Mouse (Mus musculus) heart, embryonic 14.5 days (tissue): ENCODE results near the gene Plagl1. TPM values are rescaled to one million over a fixed set of nuclear protein-coding genes. Genes with fewer than 3 reads are reported as not detected.
A peak's percentile ranks its signal among the peaks of the same experiment; 100 is the strongest.

Source experiments
- ATAC-seq: fragments of 200-750 bp; cut with Nextera tagmentation; 2 replicates; pipeline ENCODE4 v1.8.0; 2017; ENCODE audit warnings: low read depth, moderate TSS enrichment; ENCODE audit not compliant: insufficient number of reproducible peaks, insufficient read depth, low FRiP score
- H3K27ac ChIP-seq, 2 experiments: fragments of 200-500 bp in 1 of 2; fragments of 300-500 bp in 1 of 2; sonication (generic) in 1 of 2; replicated peaks in 1 of 2; 2 replicates each; pipeline ENCODE4 v1.5.1; 2012 to 2014; ENCODE audit warnings: low read depth in 2 of 2, low read length in 2 of 2, control low read depth in 1 of 2, mild to moderate bottlenecking in 1 of 2, mixed read lengths in 1 of 2; ENCODE audit not compliant: control insufficient read depth in 1 of 2, insufficient read depth in 1 of 2
- H3K27me3 ChIP-seq: fragments of 300-500 bp; sonication (generic); 2 replicates; pipeline ENCODE4 v1.6.1; 2014; ENCODE audit warnings: mild to moderate bottlenecking, low read length, control low read depth; ENCODE audit not compliant: control insufficient read depth, insufficient read depth
- H3K36me3 ChIP-seq: fragments of 300-500 bp; sonication (generic); 2 replicates; pipeline ENCODE4 v1.6.1; 2014; ENCODE audit warnings: mild to moderate bottlenecking, control low read depth, low read length, mixed read lengths; ENCODE audit not compliant: control insufficient read depth, insufficient read depth
- H3K4me1 ChIP-seq, 2 experiments: fragments of 200-500 bp in 1 of 2; fragments of 300-500 bp in 1 of 2; sonication (generic) in 1 of 2; 2 replicates each; pipeline ENCODE4 v1.6.1; 2012 to 2014; ENCODE audit warnings: low read length in 2 of 2, control low read depth in 1 of 2, mixed read lengths in 1 of 2; ENCODE audit not compliant: control insufficient read depth in 2 of 2, insufficient read depth in 2 of 2
- H3K4me2 ChIP-seq: fragments of 300-500 bp; sonication (generic); 2 replicates; pipeline ENCODE4 v1.6.1; 2014; ENCODE audit warnings: mild to moderate bottlenecking, low read length
- H3K4me3 ChIP-seq, 2 experiments: fragments of 200-500 bp in 1 of 2; fragments of 300-500 bp in 1 of 2; sonication (generic) in 1 of 2; 2 replicates each; pipeline ENCODE4 v1.5.1; 2012 to 2014; ENCODE audit warnings: low read length in 2 of 2, mild to moderate bottlenecking in 2 of 2, control low read depth in 1 of 2, low read depth in 1 of 2, moderate library complexity in 1 of 2; ENCODE audit not compliant: control insufficient read depth in 1 of 2, insufficient read depth in 1 of 2
- H3K9ac ChIP-seq: fragments of 300-500 bp; sonication (generic); 2 replicates; pipeline ENCODE4 v1.6.1; 2014; ENCODE audit warnings: mild to moderate bottlenecking, low read length
- H3K9me3 ChIP-seq: fragments of 300-500 bp; sonication (generic); 2 replicates; pipeline ENCODE4 v1.6.1; 2016; ENCODE audit warnings: low read length, control low read depth; ENCODE audit not compliant: control insufficient read depth
- WGBS: fragments of 180-500 bp; shearing (Covaris S2); extraction: QIAGEN DNeasy Blood & Tissue Kit; methylation state at CpG from one replicate; pipeline ENCODE4 v1.1.7; 2014; 5-methylcytosine and 5-hydroxymethylcytosine counted together
- polyA plus RNA-seq: library from polyadenylated mRNA; unstranded; fragments of >200 nt; fragmentation: Nextera tagmentation; extraction: Ambion mirVana; gene quantifications from 2 replicates; pipeline ENCODE4 v1.2.1, GENCODE M21; 2014

Plagl1 gene
- polyA plus RNA-seq, 1 experiment from 2014 or later = 279 TPM

DNA sequence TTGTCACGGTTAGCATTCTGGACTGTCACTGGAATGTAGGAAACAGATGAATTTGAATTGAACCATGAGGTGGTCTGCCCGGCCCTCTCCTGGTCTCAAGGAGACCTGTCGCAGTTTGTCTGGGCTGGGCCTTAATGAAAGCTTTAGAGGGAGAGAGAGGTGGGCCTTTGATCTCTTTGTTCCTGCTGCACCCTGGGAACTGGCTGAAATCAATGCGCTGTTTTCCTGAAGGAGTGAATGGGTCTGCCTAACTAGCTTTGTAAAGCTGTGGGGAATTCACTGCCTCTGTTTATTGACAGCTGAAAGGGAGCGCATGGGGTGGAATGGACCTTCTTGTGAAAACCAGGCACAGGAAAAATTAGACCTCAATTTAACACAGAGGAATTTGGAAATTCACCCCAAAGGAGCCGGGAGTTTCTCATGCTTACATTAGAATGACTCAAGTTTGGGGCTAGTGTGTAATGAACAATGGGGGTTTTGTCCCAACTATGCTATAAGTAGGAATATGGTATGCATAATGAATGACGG, 47.8 kb downstream of the Plagl1 start:
- no peak overlapping the region for H3K4me2 ChIP-seq
- no peak overlapping the region for H3K4me3 ChIP-seq
- no peaks in the 10 kb centered on the region for H3K9me3 ChIP-seq
- peaks cover 18 to 61% of the 10 kb centered on the region in 2 experiments for H3K4me1 ChIP-seq
- ATAC-seq = no peak
- H3K9ac ChIP-seq = no peak overlapping the region
- WGBS = 57% methylated on average over 7 of the region's 7 CpGs
- peak overlapping the region; percentile 19 to 21; a peak in 2 of 4 replicates for H3K27ac ChIP-seq
- H3K27me3 ChIP-seq = no peaks in the 10 kb centered on the region
- H3K36me3 ChIP-seq = peaks cover 43% of the 10 kb centered on the region

DNA sequence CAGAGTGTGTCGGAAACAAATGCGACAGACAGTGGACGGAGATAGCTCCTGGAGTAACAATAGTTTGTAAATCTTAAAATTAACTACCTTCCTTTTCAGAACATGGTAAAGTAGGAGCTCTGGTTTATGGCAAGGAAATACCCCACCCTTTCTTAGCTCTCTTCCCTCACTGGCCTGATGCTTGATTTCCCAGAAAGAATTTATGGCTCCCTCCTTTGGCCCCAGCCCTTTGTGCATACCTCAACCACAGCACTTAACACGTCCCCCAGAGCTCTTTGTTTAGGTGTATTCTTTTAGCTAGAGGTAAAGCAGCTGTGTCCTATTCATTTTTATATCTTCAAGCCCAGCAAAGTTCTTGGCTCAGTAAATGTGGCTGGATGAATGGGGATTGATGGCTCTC, 48.5 kb downstream of the Plagl1 start:
- no peaks in the 10 kb centered on the region for H3K27me3 ChIP-seq
- 54% methylated on average over 4 of the region's 4 CpGs for WGBS
- no peak for ATAC-seq
- no peaks in the 10 kb centered on the region for H3K9me3 ChIP-seq
- no peak overlapping the region for H3K9ac ChIP-seq
- peaks cover 18 to 61% of the 10 kb centered on the region in 2 experiments for H3K4me1 ChIP-seq
- peak overlapping the region; percentile 12 to 61; a peak in 2 of 4 replicates for H3K27ac ChIP-seq
- H3K4me2 ChIP-seq = no peak overlapping the region
- peaks cover 48% of the 10 kb centered on the region for H3K36me3 ChIP-seq
- no peak overlapping the region for H3K4me3 ChIP-seq

- H3K9me3 ChIP-seq = no peaks in the 10 kb centered on the region
- WGBS = 33% methylated on average over 1 of the region's 1 CpGs
- H3K4me2 ChIP-seq = no peak overlapping the region
- peak overlapping the region; percentile 61 to 83 for H3K27ac ChIP-seq
- no peaks in the 10 kb centered on the region for H3K27me3 ChIP-seq
- no peak overlapping the region for H3K4me3 ChIP-seq
- ATAC-seq = peak; percentile 41; the same call in 1 of the 2 replicates
- peak overlapping the region; percentile 0; the same call in 1 of the 2 replicates for H3K9ac ChIP-seq
- peaks cover 56% of the 10 kb centered on the region for H3K36me3 ChIP-seq
- H3K4me1 ChIP-seq = peaks cover 18 to 61% of the 10 kb centered on the region in 2 experiments
These were observed 49.5 kb downstream of the Plagl1 start for GRCm38 (mm10) chr10:13109781-13110180.

- Histone ChIP-seq H3K9me3 (no peaks in the 10 kb centered on the region), H3K36me3 (peaks cover 60% of the 10 kb centered on the region), H3K4me3 (no peak overlapping the region), H3K27ac (peak overlapping the region; percentile 1 to 64; a peak in 3 of 4 replicates), H3K27me3 (no peaks in the 10 kb centered on the region), H3K9ac (no peak overlapping the region), H3K4me1 (peaks cover 23 to 65% of the 10 kb centered on the region in 2 experiments), H3K4me2 (no peak overlapping the region)
- 35% methylated on average over 3 of the region's 3 CpGs for WGBS
- no peak for ATAC-seq
These were observed 52.5 kb downstream of the Plagl1 start for GRCm38 (mm10) chr10:13112849-13113248.

- H3K36me3 ChIP-seq = peaks cover 57% of the 10 kb centered on the region
- peaks cover 25 to 64% of the 10 kb centered on the region in 2 experiments for H3K4me1 ChIP-seq
- H3K9me3 ChIP-seq = no peaks in the 10 kb centered on the region
- H3K27me3 ChIP-seq = no peaks in the 10 kb centered on the region
- no peak overlapping the region for H3K9ac ChIP-seq
- H3K4me2 ChIP-seq = no peak overlapping the region
- H3K4me3 ChIP-seq = no peak overlapping the region
- no peak for ATAC-seq
- 84% methylated on average over 4 of the region's 4 CpGs for WGBS
- H3K27ac ChIP-seq = no peak overlapping the region
These were observed 53.3 kb downstream of the Plagl1 start for GRCm38 (mm10) chr10:13113641-13114040.

GRCm38 (mm10) chr10:13115030-13115429, 54.7 kb downstream of the Plagl1 start:
- H3K27ac ChIP-seq = peak overlapping the region; percentile 9 to 24; a peak in 1 of 4 replicates
- ATAC-seq = no peak
- H3K9ac ChIP-seq = no peak overlapping the region
- 78% methylated on average over 4 of the region's 4 CpGs for WGBS
- H3K36me3 ChIP-seq = peaks cover 50% of the 10 kb centered on the region
- peaks cover 26 to 57% of the 10 kb centered on the region in 2 experiments for H3K4me1 ChIP-seq
- no peak overlapping the region for H3K4me3 ChIP-seq
- H3K9me3 ChIP-seq = no peaks in the 10 kb centered on the region
- no peak overlapping the region for H3K4me2 ChIP-seq
- no peaks in the 10 kb centered on the region for H3K27me3 ChIP-seq

GRCm38 (mm10) chr10:13116706-13117665, 56.7 kb downstream of the Plagl1 start:
- peak; percentile 81 for ATAC-seq
- no peak overlapping the region for H3K9ac ChIP-seq
- H3K9me3 ChIP-seq = no peaks in the 10 kb centered on the region
- H3K4me2 ChIP-seq = no peak overlapping the region
- no peaks in the 10 kb centered on the region for H3K27me3 ChIP-seq
- H3K4me3 ChIP-seq = no peak overlapping the region
- 20% methylated on average over 9 of the region's 9 CpGs for WGBS
- H3K4me1 ChIP-seq = peaks cover 25 to 50% of the 10 kb centered on the region in 2 experiments
- H3K27ac ChIP-seq = peak overlapping the region; percentile 71 to 74
- peaks cover 57% of the 10 kb centered on the region for H3K36me3 ChIP-seq
